Mouse (Mus musculus): ENCODE data around the gene Kcnh4.

- TF ChIP-seq CTCF (IDR thresholded peaks at IDR 0.05; ENCODE audit: extremely low read depth, insufficient read depth, low read length) (peak; percentile 40), POLR2A (IDR thresholded peaks at IDR 0.05; ENCODE audit: extremely low read depth, insufficient read depth, low read length) (peak; percentile 16; the same call in 1 of the 2 replicates)
Measured at GRCm38 (mm10) chr11:100759611-100760233, at the start of gene Kcnh4.

Measured in cortical plate, adult 2 months (tissue).